Mouse (Mus musculus) testis, postnatal 14 days (tissue): ENCODE measurements around the gene Immp2l.

Experiments used
- DNase-seq: peaks from one replicate; pipeline ENCODE4 v3.0.0; 2021; ENCODE audit warnings: low spot score

Gene Immp2l

DNA sequence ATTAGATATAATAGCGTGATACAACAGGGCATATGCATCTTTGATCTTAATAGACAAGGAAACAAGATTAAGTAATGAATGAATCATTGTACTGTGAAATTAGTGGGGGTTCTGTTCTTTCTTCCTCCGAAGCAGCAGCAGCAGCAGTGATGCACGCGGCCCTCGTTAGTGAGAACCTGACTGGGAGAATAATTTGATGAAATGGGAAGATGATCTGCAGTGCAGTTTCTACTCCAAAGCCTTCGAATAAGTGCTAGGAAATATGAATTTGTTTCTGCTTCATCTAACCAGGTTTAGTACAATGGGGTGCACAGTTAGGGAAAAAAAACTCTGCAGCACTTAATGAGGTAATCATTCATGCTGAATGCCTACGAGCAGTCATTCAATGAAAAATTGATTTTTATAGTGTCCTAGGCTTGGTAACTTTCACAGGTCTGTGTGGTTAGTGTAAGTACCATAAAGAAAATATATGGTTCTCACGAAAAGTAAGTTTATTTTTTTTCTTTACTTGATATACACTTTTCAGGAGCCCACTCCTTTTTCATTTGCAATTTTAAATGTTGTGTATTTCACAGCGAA is 401.3 kb downstream of the Immp2l start:
- no peak for DNase-seq

DNA sequence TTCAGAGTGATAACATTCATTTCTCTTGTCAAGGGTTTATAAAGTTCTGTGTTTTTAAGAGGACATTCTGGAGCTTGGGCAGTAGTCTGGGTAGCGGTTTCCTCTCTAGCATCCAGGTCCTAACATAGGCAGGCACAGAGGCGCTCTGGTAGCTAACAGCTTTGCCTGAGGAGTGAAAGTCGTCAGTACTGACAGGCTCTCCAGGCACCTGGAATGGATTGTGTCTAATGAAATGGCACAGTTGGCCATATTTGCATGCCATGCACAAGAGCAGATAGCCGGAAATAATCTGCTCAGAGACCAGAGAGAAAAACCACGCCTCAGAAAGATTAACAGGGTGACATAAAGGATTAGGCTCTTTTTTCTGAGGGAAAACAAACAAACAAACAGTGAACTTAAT is 403.6 kb downstream of the Immp2l start:
- DNase-seq, result no peak

DNA sequence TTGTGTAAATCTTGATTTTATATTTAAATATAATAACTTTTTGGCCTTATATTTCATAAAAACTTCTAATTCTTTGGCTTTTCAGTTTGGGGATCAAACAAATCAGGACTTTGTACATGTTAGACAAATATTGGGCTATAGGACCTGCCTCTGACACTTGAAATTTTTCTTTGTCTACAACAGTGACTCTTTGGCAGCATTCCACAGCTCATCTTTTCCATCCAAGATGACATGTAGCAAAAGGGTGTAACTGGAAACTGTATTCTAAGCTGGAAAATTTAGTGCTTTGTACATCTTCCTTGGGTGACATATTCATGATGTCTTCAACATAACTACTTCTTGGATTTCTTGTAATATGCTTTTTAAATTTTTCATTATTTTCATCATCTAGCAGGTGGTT is 404.9 kb downstream of the Immp2l start:
- DNase-seq, result no peak

DNA sequence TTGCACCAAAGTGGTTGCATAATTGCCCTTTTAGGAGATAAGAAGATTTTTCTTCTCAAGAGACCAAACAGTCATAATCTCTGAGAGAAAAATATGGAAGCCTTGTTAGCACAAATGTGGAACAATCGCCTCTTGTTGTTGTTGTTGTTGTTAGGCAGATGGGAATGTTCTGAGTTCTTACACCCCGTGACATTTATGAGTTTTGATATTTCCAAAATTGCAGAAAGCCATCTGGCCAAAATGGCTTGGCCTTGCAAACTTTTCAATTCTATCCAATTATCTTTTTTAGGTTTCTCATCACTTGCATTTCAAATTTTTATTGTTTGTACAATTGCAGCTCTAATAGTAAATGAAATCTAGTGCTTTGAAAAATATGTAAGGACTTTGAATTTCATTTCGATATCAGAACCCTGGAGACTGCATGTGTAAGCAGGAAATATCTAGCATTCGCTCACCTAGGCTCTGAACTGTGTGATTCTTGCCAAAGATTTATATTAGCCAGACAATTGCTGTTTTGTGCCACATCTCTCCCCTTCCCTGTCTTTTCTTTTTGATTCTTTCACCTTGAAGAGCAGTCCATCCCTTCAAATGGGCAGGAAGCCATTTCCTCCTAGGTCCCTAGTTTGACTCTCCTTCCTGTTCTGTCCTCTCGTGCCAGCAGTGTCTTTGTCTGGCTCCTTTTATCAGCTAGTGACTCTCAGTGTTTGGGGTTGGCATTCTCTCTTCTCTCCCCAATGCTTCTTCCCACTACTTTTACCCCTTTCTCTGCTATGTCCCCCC is 412.5 kb downstream of the Immp2l start:
- no peak for DNase-seq

DNA sequence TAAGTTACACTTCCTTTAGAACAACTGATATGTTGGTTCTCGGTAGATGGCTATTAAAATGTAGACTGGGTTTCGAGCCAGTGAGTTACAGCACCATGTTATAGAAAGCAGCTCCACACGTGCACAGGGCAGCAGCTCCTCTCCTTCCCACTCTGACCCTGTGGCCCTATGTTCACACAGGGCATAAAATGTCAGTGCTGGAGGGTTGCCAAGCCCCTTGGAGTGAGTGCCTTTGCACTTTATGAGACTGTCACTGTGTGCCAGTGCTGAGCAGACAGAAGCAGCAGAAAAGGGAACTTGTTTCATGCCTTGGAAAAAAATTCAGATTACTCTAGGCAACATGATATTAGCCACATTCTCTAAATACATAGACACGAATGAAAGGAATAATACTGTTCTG is 414.6 kb downstream of the Immp2l start:
- no peak for DNase-seq

DNA sequence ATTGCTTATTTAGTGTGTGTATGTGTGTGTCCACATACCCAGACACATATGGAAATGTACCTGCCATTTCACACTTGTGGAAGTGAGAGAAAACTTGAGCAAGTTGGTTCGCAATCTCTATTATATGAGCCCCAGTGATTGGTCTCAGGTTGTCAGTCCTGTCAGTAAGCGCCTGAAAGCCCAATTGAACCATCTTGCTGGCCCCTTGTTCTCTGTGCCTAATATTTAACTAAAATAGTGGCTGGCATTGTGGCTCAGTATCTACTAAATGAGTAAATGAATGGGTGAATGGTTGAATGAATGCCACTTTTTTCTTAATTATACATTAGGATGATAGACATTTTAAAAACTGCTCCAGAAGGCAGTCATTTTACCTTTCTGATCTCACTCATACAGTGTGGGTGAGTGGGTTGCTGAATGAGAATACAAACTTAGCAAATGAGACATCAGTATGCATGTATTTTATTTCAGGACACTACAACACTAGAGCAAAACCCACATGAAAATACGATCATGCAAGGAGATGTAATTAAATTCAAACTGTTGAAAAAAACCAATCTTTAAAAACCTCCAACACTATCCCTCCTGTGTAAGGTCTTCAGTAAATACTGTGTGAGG is 444.6 kb downstream of the Immp2l start:
- DNase-seq, result no peak

DNA sequence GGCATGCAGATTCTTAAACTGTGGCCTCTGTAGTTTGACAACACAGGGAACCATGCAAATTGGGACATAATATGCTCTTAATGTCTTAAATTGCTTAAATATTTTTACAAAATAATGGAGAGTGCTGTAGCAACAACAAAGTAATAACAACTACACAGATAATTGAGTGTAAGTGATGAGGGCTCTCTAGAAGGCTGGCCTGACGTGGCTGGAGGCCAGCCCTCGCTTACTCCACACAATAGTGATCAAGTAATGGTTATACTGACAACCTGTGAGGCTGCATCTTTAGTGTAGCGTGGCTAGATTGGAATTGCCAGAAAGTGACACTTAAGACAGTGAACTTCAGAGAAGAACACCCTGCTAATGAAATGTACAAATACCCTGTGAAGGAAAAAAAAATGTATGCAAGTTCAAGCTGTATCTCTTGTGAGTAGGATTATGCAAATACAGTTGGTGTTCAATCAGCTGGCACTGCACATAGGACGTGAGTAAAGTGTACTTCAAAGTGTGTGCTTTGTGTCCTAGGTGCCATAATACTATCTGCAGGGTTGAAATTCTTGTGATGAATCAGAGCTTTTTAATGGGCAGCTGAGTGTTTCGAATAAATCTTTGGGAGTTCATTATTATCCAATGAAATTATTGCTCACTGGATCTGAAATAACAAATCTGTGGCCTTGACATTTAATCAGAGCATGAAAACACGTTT is 445.4 kb downstream of the Immp2l start:
- DNase-seq, result no peak

DNA sequence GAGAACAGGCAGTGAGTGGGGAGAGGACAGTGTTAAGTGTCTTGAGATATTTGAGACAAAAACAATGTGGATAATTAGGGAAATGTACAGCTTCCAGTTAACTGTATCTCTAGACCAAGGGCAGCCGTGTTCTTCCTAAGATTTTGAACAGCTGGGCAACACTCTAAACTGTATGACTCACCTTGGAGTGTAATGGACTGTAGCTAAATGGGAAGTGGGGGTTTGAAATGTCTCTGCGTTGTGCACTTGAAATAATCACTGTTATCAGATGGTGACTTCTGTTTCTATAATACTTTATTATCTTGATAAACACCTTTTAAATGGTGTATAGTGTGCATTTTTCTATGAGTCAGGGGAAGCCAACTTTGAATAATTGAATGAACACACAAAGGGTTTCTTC is 457.6 kb downstream of the Immp2l start:
- no peak for DNase-seq

DNA sequence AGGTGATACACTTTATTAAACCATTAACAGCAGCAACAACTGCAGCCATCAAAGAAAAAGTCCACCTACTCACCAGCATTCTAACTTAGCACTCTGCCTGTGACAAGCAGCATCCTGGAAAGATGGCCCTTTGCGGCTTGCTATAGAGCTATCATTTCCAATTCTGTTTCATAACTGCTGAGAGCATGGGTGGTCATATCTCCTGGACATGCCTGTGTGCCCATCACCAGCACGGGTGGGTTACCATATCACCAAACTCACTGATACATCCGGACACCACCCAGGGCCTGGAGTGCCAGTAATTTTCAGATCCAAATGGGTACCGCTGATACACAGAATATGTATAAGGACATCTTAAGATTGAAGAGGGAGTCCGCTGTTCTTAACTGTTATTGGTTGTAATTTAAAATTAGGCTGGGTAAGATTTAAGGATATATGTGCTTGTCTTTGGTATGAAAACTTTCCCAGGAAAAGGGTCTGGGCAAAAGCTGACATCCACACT is 459.3 kb downstream of the Immp2l start:
- no peak for DNase-seq

DNA sequence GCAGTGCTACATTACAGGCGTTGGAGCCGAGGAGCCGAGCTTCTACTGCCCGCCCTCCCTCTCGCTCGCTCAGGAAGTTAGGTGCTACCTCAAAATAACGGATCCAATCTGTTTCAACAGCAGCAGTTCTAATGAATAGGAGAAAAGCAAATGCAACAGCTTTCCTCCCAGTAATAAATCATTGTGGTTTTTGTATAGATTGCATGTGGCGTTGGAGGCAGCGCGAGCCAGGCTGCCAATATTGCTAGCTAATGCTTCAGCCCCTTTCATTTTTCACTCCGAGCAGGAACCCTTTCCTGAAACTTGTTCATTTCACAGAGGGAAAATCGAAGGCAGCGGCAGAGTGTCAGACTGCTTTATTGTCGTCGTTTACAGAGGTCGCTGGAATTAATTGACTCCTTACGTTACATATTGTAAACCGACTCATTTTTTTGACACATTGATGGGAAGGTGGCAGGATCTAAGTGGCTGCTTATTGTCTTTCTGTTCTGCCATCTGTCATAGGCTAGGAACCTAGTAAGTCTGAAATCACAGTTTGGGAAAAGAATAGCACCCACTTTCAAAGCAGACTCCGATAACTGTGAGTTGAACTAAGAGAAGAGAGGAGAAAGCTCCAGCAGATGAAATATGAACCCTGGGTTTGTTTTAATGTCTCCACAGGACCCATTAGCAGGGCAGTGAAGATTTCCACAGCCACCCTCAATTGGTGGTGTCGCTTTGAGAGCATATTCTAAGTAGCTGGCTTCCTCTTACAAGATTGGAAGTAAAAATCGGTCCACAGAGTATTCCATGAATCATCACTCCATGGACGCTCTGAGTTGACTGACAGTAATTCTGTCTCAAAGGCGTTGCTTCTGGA is 459.9 kb downstream of the Immp2l start:
- DNase-seq, result no peak

DNA sequence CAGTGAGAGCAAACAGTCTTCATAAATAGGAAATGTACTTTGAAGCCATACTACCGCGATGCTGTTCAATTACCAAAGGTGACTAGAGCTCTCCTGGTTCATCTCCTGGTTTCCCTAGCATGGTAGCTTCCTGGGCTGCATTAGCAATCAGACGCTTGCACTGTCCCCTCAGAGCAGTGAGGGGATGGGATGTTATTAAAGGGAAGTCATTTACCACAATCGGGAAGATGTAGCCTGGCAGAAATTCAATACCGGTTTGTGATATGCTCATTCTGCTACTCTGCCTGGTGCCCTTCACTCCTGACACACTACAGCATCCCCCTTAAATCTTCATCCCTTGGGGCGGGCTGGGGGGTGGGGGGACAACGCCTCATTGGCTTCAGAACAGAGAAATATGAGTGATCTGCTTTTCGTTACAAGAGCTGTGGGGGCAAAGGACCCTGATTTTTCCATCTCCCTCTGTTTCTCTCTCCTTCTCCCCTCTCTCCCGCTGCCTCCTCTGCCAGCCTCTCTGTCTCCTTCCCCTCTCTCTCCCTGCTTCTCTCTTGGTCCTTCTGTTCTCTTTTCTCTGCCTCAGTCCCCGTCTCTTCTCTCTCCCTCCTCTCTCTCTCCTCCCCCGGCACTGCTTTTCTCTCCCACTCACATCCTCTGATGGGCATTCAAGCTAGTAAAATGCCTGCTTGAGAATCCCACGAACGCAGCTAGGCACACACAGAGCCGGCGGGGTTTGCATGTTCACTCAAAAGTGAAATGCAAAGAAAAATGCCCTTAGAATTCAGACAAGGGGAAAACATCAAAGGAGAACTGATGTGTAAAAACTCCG is 461.0 kb downstream of the Immp2l start:
- no peak for DNase-seq

DNA sequence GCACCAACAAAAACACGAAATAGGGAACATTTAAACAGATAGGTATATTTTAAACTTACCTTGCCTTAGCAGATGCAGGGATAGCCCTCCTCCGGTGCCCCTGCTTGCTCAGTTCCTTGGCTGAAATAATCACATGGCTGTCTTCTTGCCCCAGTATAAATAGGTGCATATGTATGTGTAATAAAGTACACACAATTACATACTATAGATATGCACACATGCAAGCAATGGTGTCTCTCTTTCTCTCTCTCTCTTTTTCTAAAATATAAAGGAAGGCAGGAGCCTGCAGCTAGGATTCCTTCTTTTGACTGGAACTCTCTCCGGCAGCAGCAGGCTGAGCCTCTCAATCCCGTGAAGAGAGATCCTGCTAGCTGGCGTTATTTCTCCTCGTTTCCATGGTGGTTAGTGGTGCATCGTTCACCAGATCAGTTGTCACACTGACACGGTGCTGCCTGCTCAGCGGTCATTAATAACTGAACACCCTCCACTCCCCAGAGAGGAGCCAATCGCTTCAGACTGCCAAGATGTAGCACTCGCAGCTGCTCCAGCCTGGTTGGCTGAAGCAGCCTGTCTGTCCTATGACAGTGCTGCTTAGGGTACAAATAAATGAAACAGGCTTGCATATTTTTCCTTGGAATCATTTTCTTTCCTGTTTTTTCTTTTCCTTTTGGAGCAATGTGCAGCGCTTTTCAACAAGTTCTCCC is 461.8 kb downstream of the Immp2l start:
- DNase-seq, result no peak

DNA sequence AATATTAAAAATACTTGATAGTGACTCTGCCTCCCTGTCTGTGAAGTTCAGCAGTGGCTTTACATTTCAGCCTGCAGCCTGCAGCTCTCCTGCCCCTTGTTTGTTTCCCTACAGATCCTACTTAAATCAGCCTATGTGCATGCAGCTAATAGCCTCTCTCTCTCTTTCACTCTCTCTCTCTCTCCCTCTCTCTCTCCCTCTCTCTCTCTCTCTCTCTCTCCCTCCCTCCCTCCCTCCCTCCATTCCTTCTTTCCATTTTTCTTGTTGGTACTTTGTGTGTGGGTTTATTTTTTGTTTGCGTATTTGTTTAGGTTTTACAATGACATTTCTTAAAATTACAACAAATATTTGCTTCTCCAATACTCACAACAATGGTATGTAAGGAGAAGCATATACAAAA is 462.4 kb downstream of the Immp2l start, which contains the start of gene Lrrn3:
Gene Lrrn3 (minus strand): TSS at position 101 of the 400 bp plus-strand sequence.
- no peak for DNase-seq

DNA sequence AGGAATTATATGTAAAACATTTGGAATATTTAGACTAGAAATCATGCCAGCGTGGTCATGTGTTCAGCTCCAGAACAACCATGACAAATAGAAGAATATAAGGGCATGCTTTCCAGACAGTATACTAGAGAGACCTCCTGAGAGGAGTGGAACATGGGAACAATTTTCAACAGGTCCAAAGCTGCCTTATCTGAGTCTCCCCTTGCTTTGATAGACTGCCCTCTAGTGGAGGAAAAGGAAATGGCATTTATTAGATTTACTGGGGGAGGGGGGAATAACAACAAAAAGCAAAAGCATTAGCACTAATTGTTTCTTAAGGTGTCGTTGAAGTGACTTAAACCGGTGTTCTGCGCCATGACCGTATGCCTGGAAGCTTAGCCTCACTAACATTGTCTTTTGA is 463.1 kb downstream of the Immp2l start:
- no peak for DNase-seq

DNA sequence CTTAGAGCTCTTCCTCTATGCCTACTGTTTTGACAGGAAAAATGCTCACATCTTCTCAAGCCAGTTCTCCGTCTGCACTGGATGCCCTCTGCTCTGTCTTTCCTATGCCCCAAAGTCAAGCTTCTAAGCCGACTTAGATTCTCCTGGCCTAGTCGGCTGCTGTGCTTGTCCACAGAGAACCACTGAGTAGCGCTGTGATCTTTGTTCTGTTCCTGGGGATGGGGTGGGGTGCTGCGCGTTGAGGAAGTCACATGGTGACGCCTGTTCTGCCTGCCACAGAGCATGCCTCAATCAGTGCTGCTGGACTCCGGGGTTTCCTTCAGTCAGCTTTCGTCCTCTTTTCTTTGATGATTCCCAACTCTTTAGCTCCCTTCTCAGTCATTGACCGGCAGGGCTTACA is 470.7 kb downstream of the Immp2l start:
- DNase-seq, result no peak

DNA sequence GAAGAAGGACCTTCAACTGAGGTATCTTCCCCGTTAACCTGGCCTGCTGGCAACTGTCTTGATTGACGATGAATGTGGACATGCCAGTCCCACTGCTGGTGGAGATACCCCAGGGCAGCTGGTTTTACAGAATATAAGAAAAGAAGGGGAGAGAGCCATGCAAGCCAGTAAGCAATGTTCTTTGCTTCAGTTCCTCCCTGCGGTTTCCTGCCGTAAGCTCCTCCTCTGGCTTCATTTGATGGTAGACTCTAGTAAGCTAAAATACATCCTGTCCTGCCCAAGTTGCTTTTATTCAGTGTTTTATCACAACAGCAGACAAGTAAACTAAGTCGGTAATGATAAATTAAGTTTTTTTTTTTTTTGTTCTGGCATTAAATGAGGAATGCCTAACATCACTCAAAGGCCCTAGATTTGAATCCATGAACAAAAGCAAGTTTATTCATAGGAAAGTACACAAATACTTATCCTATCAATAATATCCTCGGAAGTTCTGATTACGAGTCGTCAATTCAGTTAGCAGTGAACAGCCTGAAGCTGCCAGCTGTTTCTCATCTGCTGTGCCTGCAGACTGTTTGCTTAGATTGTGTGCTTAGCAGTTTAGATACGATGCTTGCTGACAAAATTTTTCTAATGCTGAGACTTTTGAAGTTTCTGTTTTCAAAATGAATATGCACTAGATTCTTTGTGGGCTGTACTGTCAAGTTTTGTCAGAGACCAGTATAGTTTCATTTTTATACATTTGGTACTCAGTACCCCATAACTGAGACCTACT is 476.3 kb downstream of the Immp2l start:
- no peak for DNase-seq

DNA sequence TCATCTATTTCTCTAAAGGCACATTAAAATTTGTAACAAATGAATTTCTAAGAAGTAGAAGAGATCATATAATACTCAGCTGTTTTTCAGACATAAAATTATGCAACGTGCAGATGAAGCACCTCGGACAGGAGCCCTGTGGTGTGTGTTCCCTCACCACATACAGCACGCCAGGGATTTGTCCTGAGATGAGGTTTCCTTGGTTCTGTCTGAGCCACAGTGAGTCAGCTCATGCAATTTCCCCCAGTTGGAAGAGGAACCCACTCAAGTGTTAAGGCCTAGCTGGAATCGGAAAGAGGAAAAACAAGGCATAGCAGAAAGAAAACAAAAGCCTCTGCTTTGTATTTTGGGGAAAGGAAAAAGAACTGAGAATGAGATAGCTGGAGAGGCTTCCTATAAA is 484.7 kb downstream of the Immp2l start:
- DNase-seq, result no peak

DNA sequence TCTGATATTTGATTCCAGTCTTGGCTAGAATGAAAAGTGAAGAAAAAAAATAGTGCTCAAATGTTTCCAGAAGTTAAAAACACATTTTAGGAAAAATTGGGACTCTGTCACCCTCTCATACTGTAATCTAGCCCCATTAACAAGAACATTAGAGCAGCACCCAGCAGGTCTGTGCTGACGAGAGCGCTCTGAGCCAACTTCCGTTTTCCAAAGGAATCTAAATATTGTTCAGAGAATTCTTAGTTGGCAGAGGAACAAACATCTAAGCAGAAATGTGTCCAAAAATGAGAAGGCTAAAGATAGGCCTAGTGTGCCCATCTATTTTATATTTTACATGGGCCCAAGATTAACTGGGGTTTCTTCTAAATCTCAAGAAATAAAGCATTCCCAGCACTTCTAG is 486.7 kb downstream of the Immp2l start:
- no peak for DNase-seq

DNA sequence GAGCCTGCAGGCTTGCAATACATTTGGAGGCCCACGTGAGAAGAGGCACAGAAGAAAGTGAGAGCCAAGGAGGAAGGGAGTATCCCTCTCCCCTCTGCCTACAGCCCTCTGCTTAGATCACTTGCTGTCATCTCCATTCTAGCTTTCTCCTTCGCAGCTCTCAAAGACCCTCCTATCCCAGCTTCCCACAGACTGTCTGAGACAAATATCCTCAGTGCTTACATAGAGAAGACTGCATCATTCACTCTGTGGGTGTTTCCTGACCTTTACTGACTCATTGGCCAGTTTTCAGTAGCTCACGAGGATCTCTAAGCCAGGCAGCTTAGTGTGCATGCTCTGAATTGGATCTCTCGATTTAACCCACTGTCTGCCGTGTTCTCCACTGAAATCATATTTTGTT is 495.0 kb downstream of the Immp2l start:
- no peak for DNase-seq
